Mouse (Mus musculus) heart, postnatal 0 days (tissue): ENCODE results near the gene Evi5.

Experiments
- CTCF ChIP-seq: IDR thresholded peaks from 2 replicates; pipeline ENCODE4 v1.5.1; 2016; ENCODE audit warnings: antibody characterized with exemption, control low read depth, low read depth
- EP300 ChIP-seq: IDR thresholded peaks from 2 replicates; pipeline ENCODE4 v1.6.1; 2016; ENCODE audit warnings: antibody characterized with exemption, low read depth

DNA sequence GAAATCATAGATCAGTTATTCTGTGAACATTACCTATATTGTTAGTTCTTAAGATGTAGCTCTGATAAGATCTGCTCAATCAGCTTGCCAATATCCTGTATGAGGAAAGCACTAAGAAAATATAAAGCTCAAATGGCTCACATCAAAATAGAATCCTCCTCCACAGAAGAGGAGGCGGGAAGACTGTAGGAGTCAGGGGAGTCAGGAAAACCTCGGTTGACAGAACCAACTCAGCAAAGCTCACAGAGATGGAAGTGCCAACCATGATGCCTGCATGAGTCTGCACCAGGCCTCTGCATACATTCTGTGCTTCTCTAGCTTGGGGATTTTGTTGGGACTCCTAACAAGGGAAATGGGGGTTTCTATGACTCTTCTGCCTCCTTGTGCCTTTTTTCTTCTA is 73.7 kb downstream of the Evi5 start:
- TF ChIP-seq EP300: no peak
- TF ChIP-seq CTCF: no peak
